Mouse (Mus musculus): ENCODE measurements around the gene Babam2. TPM values are rescaled to one million over a fixed set of nuclear protein-coding genes. Genes with fewer than 3 reads are reported as not detected.

Gene Babam2
- 10 to 100 TPM; 53.4 to 59.4 TPM for total RNA-seq (2023)

GRCm38 (mm10) chr5:31697644-31698296 lies at the start of gene Babam2:
Gene Babam2 (plus strand): TSS chr5:31697684.

GRCm38 (mm10) chr5:31696971-31697643 lies 377 bp upstream of the Babam2 start, which contains the start of gene Rbks:
Gene Rbks (minus strand): TSS chr5:31697627.

Other genes with a start within 250 kb of the Babam2 start
- gene Zfp512, start 245.3 kb upstream of the Babam2 start, total RNA-seq (2023), result 10 to 100 TPM; 14.9 to 15.3 TPM
- 1 to 10 TPM in 1 of 2 experiments, under 1 TPM in 1; 0.79 to 1.0 TPM for gene 4930548H24Rik, start 211.9 kb upstream of the Babam2 start, total RNA-seq (2023)
- 10 to 100 TPM; 31.0 to 39.0 TPM for gene Gpn1, start 202.9 kb upstream of the Babam2 start, total RNA-seq (2023)
- gene Slc4a1ap, start 170.7 kb upstream of the Babam2 start, total RNA-seq (2023), result 10 to 100 TPM; 30.1 to 36.1 TPM
- 10 to 100 TPM; 10.0 to 12.0 TPM for gene Supt7l, start 169.9 kb upstream of the Babam2 start, total RNA-seq (2023)
- 100 to 1,000 TPM; 374 to 437 TPM for gene Mrpl33, start 100.7 kb upstream of the Babam2 start, total RNA-seq (2023)
- 10 to 100 TPM; 17.9 to 20.4 TPM for gene Rbks, start 57 bp upstream of the Babam2 start, total RNA-seq (2023)

All from neutrophil, adult 59 days (primary cell).